Mouse (Mus musculus) cerebellum, adult 9-11 months (tissue): ENCODE measurements at regions not wholly inside any gene's neighbourhood (a gene's known extent, or its start where the extent isn't known, plus 50 kb on each side); places are given as distances from the start of the nearest gene placed in this dataset.

Source experiments
- DNase-seq: peaks from one replicate; pipeline ENCODE4 v3.0.0; 2022

- DNase-seq = no peak
Measured at GRCm38 (mm10) chr4:131386961-131387360, 442.8 kb downstream of the Matn1 start.

GRCm38 (mm10) chr4:131391119-131391923, 446.8 kb downstream of the Ptpru start:
- no peak for DNase-seq

- no peak for DNase-seq
Measured at GRCm38 (mm10) chr4:131391924-131392297, 446.2 kb downstream of the Ptpru start.

GRCm38 (mm10) chr4:131392478-131392877, 445.6 kb downstream of the Ptpru start:
- no peak for DNase-seq

- no peak for DNase-seq
Measured at GRCm38 (mm10) chr4:131396226-131396840, 441.8 kb downstream of the Ptpru start.

- DNase-seq = peak; percentile 16
Measured at GRCm38 (mm10) chr4:131397161-131397560, 440.9 kb downstream of the Ptpru start.

GRCm38 (mm10) chr4:131400756-131401155, 437.3 kb downstream of the Ptpru start:
- DNase-seq = peak; percentile 43

GRCm38 (mm10) chr4:131401255-131401654, 436.8 kb downstream of the Ptpru start:
- DNase-seq = no peak

- no peak for DNase-seq
Measured at GRCm38 (mm10) chr4:131405376-131406017, 432.6 kb downstream of the Ptpru start.

GRCm38 (mm10) chr4:131407464-131407863, 430.6 kb downstream of the Ptpru start:
- no peak for DNase-seq

- DNase-seq = no peak
Measured at GRCm38 (mm10) chr4:131408644-131409043, 429.4 kb downstream of the Ptpru start.

GRCm38 (mm10) chr4:131409805-131410204, 428.3 kb downstream of the Ptpru start:
- DNase-seq = no peak

GRCm38 (mm10) chr4:131411936-131412335, 426.2 kb downstream of the Ptpru start:
- no peak for DNase-seq

- no peak for DNase-seq
Measured at GRCm38 (mm10) chr4:131413380-131413779, 424.7 kb downstream of the Ptpru start.

- no peak for DNase-seq
Measured at GRCm38 (mm10) chr4:131415453-131415852, 422.6 kb downstream of the Ptpru start.

- no peak for DNase-seq
Measured at GRCm38 (mm10) chr4:131416209-131416608, 421.9 kb downstream of the Ptpru start.

- no peak for DNase-seq
Measured at GRCm38 (mm10) chr4:131417159-131417748, 420.8 kb downstream of the Ptpru start.

- no peak for DNase-seq
Measured at GRCm38 (mm10) chr4:131425311-131425710, 412.8 kb downstream of the Ptpru start.

- no peak for DNase-seq
Measured at GRCm38 (mm10) chr4:131427871-131428270, 410.2 kb downstream of the Ptpru start.

- DNase-seq = peak; percentile 30
Measured at GRCm38 (mm10) chr4:131429356-131429755, 408.7 kb downstream of the Ptpru start.

- no peak for DNase-seq
Measured at GRCm38 (mm10) chr4:131430420-131430819, 407.7 kb downstream of the Ptpru start.

GRCm38 (mm10) chr4:131431188-131431587, 406.9 kb downstream of the Ptpru start:
- DNase-seq = peak; percentile 66

- DNase-seq = no peak
Measured at GRCm38 (mm10) chr4:131432591-131433177, 405.4 kb downstream of the Ptpru start.
